Mouse (Mus musculus) liver, adult 2 months (tissue): Measurements from ENCODE around the gene Coq8a.

Experiments
- CTCF ChIP-seq: fragments of 200-500 bp; IDR thresholded peaks from 2 replicates; pipeline ENCODE4 v1.5.1; 2011; ENCODE audit warnings: low read depth, low read length, control low read depth
- POLR2A ChIP-seq: fragments of 200-500 bp; IDR thresholded peaks from 2 replicates; pipeline ENCODE4 v1.6.1; 2011; ENCODE audit warnings: low read length, control low read depth; ENCODE audit not compliant: insufficient read depth; ENCODE audit errors: extremely low read depth

DNA sequence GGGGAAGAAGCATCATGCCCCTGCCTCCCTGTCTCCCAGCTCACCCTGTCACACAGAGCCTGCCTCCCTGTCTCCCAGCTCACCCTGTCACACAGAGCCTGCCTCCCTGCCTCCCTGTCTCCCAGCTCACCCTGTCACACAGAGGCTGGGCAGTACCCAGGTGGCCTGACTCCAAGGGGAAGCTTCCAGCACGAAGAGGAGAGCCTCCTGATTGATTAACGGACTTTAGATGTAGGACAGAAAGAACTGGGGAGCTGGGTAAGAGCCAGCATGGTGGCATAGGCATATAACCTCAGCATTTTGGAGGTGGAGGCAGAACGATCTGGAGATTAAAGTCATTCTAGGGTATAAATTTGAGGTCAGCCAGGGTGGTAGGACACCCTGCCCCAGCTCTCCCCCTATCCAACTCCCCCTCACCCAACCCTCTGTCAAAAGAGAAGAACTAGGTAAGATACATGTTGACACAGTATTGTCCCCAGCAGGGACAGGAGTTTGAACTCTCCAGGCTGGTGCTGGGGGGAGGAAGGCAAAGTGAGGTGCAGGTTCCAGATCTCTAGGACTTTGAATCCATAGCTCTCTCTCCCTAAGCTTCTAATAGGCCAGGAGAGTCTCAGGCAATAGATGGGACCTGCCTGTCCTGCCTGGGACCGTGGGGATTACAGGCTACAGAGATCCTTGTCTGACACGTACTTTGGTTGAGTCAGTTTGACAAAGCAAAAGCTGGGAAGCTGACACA lies 17.3 kb upstream of the Coq8a start:
- TF ChIP-seq CTCF (no peak), POLR2A (no peak)
